Mouse (Mus musculus): ENCODE results near the gene Arid1b. TPM values are rescaled to one million over a fixed set of nuclear protein-coding genes. Genes with fewer than 3 reads are reported as not detected.
A peak's percentile ranks its signal among the peaks of the same experiment; 100 is the strongest.

Gene Arid1b
- polyA plus RNA-seq, 1 experiment from 2014 or later = 14.1 TPM

DNA sequence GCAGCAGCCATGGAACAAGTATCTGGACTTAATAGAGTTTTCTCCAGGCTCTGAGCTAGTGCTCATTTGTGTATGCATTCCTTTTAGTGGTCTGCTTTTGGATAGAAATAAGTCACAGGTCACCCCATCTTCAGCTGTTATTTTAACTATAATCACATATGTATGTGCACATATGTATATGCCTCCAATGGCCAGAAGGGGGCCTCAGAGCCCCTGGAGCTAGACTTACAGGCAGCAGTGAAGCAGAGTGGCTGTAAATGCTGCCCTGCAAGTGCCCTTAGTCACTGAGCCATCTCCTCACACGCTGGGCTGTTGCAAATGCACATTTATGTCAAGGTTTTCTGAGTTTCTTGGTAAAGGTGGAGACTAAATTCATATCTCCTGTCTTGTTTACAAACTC is 337.3 kb downstream of the Arid1b start:
- H3K27me3 ChIP-seq = peaks cover 16% of the 10 kb centered on the region
- no peak overlapping the region for H3K4me2 ChIP-seq
- no peaks in the 10 kb centered on the region for H3K9me3 ChIP-seq
- H3K4me1 ChIP-seq (replicated peaks) = peaks cover 16% of the 10 kb centered on the region
- no peak overlapping the region for H3K27ac ChIP-seq (replicated peaks)
- H3K9ac ChIP-seq = no peak overlapping the region
- H3K36me3 ChIP-seq = peaks cover 88% of the 10 kb centered on the region
- no peak overlapping the region for H3K4me3 ChIP-seq
- ATAC-seq (ENCODE audit: low read depth) = no peak
- 78% methylated on average over 1 of the region's 1 CpGs for WGBS

DNA sequence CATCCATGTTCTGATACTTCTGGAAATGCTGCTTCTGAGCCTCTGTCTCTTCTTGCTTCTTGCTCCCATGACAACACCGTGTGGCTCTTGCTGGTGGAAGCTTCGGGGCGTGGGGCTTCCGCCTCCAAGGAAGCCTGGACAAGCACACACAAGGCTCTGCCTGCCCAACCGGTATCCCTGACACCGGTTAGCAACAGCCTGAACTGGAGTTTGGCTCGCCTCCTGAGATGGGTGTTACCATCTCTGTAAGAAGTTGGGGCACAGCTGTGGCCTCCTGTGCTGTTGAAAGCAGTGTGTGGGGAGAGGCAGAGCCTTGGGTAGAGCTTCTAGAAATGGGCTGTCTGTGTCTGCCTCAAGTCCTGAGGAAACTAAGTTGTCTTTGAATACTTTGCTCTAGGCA is 340.4 kb downstream of the Arid1b start:
- Histone ChIP-seq H3K9me3 (no peaks in the 10 kb centered on the region), H3K27ac (replicated peaks) (no peak overlapping the region), H3K4me2 (no peak overlapping the region), H3K27me3 (no peaks in the 10 kb centered on the region), H3K4me3 (no peak overlapping the region), H3K36me3 (peaks cover 91% of the 10 kb centered on the region), H3K9ac (no peak overlapping the region), H3K4me1 (replicated peaks) (peaks cover 8% of the 10 kb centered on the region)
- WGBS = 92% methylated on average over 7 of the region's 7 CpGs
- ATAC-seq (ENCODE audit: low read depth) = no peak

DNA sequence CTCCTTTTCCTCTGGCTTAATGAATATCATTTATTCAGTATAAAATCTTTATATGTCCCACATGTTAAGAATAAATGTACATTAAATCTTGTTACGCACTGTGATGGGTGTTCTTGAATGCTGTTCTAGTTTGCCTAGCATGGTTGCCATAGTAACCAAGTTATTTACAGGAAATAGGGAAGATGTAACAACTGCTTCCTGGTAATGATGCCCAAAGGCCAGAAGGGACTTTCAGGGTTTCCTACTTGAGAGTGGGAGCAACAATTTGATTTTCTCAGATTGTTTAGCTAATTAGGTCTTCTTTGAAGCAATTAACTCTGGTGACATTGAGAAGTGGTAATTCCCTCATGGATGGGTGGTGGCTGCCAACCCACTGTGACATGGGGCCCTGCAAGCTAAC is 350.3 kb downstream of the Arid1b start:
- Histone ChIP-seq H3K36me3 (peaks cover 48% of the 10 kb centered on the region), H3K4me3 (no peak overlapping the region), H3K9ac (no peak overlapping the region), H3K27ac (replicated peaks) (no peak overlapping the region), H3K4me1 (replicated peaks) (peaks cover 13% of the 10 kb centered on the region), H3K4me2 (no peak overlapping the region), H3K9me3 (no peaks in the 10 kb centered on the region), H3K27me3 (no peaks in the 10 kb centered on the region)
- 80% methylated on average over 1 of the region's 1 CpGs for WGBS
- no peak for ATAC-seq (ENCODE audit: low read depth)

DNA sequence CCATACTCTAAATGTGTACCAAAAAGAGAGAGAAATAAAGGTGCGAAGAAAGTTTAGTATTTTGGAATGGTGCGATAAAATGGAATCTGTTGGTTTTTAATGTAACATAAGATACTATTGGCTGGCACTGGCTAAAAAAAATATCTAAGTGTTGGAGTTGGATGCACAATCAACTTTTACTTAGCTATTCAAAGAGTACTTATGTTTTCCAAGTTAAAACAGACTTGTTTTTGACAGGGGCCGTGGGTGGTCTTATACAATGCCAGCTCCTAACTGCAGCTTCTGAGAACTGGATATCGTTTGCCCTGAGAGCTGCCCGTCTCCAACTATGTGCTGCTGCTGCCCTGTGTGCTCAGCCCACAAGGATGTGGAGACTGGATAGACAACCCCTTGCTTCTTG is 351.7 kb downstream of the Arid1b start:
- no peaks in the 10 kb centered on the region for H3K27me3 ChIP-seq

DNA sequence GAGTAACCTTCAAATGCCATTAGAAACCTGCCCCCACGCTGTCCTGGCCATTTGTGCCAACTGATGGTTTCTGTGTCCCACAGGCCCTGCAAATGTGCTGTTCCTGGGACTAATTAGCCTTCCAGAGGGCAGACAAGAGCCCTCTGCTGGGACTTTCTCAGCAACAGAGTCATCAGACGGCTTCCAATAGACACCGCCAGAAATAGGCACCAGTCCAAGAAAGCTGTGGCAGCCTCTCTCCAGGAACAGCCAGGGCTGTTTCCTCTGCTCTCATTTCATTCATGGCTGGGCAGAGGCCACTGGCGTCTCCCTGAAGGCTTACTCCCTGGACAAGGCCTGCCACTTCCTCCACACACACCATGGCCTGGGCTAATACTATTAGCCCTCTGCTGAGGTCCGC is 358.8 kb downstream of the Arid1b start:
- no peak overlapping the region for H3K9ac ChIP-seq
- peaks cover 8% of the 10 kb centered on the region for H3K4me1 ChIP-seq (replicated peaks)
- ATAC-seq (ENCODE audit: low read depth) = peak; percentile 60
- H3K4me2 ChIP-seq = no peak overlapping the region
- H3K9me3 ChIP-seq = no peaks in the 10 kb centered on the region
- 51% methylated on average over 5 of the region's 5 CpGs for WGBS
- no peaks in the 10 kb centered on the region for H3K27me3 ChIP-seq
- no peak overlapping the region for H3K4me3 ChIP-seq
- H3K27ac ChIP-seq (replicated peaks) = peak overlapping the region; percentile 57; the same call in 1 of the 2 replicates
- no peaks in the 10 kb centered on the region for H3K36me3 ChIP-seq

More for the DNA sequence above, 351.7 kb downstream of the Arid1b start:
- Histone ChIP-seq H3K9me3 (no peaks in the 10 kb centered on the region), H3K9ac (no peak overlapping the region), H3K27ac (replicated peaks) (no peak overlapping the region), H3K4me3 (no peak overlapping the region), H3K36me3 (peaks cover 35% of the 10 kb centered on the region), H3K4me2 (no peak overlapping the region), H3K4me1 (replicated peaks) (0 out of 2 replicates have a peak, but pooled peaks cover 4% of the 10 kb centered on the region)
- WGBS = 95% methylated on average over 5 of the region's 5 CpGs
- ATAC-seq (ENCODE audit: low read depth) = no peak

DNA sequence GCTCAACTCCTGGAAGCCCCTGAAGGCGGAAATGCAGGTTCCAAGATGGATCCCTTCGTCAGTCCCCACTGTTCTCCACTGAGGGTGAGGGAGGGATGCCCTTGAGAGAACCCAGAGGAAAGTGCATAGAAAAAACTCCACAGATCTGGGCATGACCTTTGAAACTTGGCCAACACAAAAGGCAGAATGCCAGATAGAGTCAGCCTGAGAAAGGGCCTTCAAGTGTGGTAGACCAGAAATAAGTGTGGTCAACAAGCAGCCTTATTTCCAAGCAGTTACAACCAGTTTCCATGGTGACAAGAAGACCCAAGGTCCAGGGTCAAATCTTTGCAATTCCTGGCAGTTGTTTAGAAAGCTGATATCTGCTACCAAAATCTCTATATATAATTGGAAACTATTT is 366.6 kb downstream of the Arid1b start:
- no peak for ATAC-seq (ENCODE audit: low read depth)
- 75% methylated on average over 2 of the region's 2 CpGs for WGBS
- H3K36me3 ChIP-seq = no peaks in the 10 kb centered on the region

DNA sequence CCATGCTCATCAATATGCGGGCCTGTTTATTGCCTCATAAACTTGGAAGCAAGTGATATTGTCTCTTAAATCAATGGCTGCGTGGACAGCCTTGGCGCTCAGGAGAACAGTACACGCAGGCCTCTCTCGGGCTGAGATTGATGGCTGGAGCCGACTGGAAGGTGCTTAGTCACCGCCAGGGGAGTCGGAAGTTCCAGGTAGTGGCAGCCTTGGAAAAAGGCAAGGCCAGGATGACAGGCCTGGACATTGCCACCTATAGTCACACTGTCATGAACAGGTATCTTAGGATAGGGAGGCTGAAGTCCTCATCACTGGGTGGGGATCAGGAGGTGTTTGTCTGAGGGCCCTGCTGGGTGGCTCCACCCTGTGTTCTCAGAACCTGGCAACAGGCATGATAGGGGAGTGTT is 371.9 kb downstream of the Arid1b start:
- WGBS = 17% methylated on average over 8 of the region's 8 CpGs
- Histone ChIP-seq H3K4me3 (no peak overlapping the region), H3K9ac (0 out of 2 replicates have a peak overlapping the region, but pooled peaks have one; percentile 50), H3K27ac (replicated peaks) (peak overlapping the region; percentile 75), H3K36me3 (no peaks in the 10 kb centered on the region), H3K4me1 (replicated peaks) (peaks cover 31% of the 10 kb centered on the region), H3K4me2 (peak overlapping the region; percentile 4; the same call in 1 of the 2 replicates), H3K27me3 (no peaks in the 10 kb centered on the region), H3K9me3 (no peaks in the 10 kb centered on the region)
- peak; percentile 74 for ATAC-seq (ENCODE audit: low read depth)

More for the DNA sequence above, 366.6 kb downstream of the Arid1b start:
- no peak overlapping the region for H3K27ac ChIP-seq (replicated peaks)
- H3K4me3 ChIP-seq = no peak overlapping the region
- H3K9me3 ChIP-seq = no peaks in the 10 kb centered on the region
- peaks cover 18% of the 10 kb centered on the region for H3K4me1 ChIP-seq (replicated peaks)
- H3K27me3 ChIP-seq = no peaks in the 10 kb centered on the region
- H3K4me2 ChIP-seq = no peak overlapping the region
- no peak overlapping the region for H3K9ac ChIP-seq

DNA sequence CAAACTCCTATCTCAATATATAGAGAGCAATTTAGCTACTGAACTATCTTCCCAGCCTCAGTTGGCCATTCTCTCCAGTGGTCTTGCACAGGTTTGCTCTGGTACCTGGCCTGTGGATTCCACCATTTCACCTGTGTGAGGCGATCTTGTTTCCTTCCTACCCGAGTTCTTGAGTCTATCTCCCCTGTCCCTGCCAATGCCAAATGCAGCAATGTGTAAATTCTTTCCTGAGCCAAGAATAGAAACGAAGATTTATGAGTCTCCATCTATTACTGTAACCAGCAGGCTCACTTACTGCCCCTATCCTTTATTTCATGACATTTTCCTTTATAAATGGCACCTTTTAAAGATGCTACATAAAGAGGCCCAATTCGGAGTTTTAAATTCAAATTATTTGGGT is 376.9 kb downstream of the Arid1b start:
- H3K4me2 ChIP-seq = no peak overlapping the region
- peaks cover 28% of the 10 kb centered on the region for H3K4me1 ChIP-seq (replicated peaks)
- no peak overlapping the region for H3K27ac ChIP-seq (replicated peaks)
- no peak overlapping the region for H3K4me3 ChIP-seq
- no peak overlapping the region for H3K9ac ChIP-seq
- 60% methylated on average over 4 of the region's 4 CpGs for WGBS
- no peak for ATAC-seq (ENCODE audit: low read depth)
- H3K27me3 ChIP-seq = no peaks in the 10 kb centered on the region
- no peaks in the 10 kb centered on the region for H3K9me3 ChIP-seq
- H3K36me3 ChIP-seq = no peaks in the 10 kb centered on the region

DNA sequence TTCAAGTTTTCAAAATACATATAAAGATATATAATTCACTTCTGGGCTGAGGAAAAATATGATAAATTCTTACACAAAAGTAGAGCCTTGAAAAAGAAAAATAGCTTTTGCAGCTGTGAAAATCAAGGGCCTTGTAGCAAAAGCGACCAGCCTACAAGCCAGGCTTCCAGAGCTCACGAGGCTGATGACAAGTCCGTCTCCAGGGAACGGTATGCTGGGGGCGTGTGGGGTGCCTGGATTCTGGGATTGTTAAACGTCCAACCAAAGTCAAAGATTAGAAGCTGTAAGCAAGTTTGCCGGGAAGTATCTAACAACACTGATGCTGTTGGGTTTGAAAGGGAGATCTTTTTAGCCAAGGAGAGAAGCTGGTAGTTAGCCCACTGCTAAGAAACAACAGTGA is 377.4 kb downstream of the Arid1b start:
- ATAC-seq (ENCODE audit: low read depth) = no peak
- Histone ChIP-seq H3K4me2 (no peak overlapping the region), H3K27ac (replicated peaks) (no peak overlapping the region), H3K9me3 (no peaks in the 10 kb centered on the region), H3K36me3 (no peaks in the 10 kb centered on the region), H3K27me3 (no peaks in the 10 kb centered on the region), H3K4me3 (no peak overlapping the region), H3K9ac (no peak overlapping the region), H3K4me1 (replicated peaks) (peaks cover 23% of the 10 kb centered on the region)
- 55% methylated on average over 7 of the region's 7 CpGs for WGBS

DNA sequence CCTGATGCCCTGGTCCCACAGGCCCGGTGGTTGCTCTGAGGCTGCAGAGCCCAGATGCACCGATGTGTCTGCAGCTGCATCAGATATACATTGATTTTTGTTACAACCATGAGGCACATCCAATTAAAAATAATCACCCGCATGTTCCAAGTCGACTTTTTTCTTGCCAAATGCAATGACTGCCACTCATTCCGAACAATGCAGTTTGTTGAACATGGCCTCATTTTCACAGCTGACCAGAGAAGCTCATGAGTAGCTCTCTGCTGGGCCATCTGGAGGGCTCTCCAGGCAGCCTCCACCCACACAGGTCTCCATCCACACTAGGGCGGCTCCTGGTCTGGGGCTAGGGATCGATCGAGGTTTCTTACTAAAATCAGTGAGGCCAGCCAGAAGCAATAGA is 378.8 kb downstream of the Arid1b start:
- Histone ChIP-seq H3K4me1 (replicated peaks) (peaks cover 33% of the 10 kb centered on the region), H3K4me3 (no peak overlapping the region), H3K27ac (replicated peaks) (0 out of 2 replicates have a peak overlapping the region, but pooled peaks have one; percentile 18), H3K9me3 (no peaks in the 10 kb centered on the region), H3K27me3 (no peaks in the 10 kb centered on the region), H3K9ac (no peak overlapping the region), H3K36me3 (no peaks in the 10 kb centered on the region), H3K4me2 (no peak overlapping the region)
- WGBS = 68% methylated on average over 8 of the region's 8 CpGs
- no peak for ATAC-seq (ENCODE audit: low read depth)

DNA sequence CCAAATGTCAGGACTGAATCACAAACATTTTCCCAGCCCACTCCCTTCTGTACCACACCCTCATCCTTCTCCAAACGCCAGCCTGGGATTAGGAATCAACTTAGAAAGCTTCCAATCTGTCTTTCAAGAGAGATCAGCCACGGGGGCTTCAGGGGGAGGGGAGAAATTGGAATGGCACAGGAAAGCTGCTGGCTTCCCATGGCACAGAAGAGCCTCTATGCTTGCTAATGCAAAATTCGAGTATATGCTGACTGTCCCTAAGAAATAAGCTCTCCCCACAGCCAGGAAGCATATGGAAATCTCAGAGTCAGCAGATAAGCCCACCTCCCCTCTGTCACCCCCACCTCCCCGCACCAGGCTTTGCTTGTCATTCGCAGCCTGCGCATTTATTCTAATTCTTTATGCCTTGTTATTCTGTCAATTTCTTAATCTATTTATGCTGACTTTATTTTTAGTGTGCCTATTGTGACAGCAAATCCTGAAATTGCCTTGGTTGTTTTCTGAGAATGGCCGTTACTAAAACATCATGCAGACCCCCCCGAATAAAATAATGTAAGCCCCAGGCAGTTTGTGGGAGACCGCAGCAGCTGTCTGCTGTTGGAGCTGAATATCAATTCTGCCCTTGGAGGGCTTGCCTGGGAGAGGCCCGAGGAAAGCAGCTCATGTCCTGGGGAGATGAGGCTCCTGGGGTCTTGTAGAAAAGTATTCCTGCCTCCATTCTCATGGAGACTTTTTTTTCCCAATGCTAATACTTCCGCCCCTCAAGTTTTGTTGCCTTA is 383.2 kb downstream of the Arid1b start:
- Histone ChIP-seq H3K36me3 (no peaks in the 10 kb centered on the region), H3K4me1 (replicated peaks) (peaks cover 24% of the 10 kb centered on the region), H3K27me3 (no peaks in the 10 kb centered on the region), H3K4me3 (no peak overlapping the region), H3K4me2 (peak overlapping the region; percentile 18; the same call in 1 of the 2 replicates), H3K27ac (replicated peaks) (peak overlapping the region; percentile 33; the same call in 1 of the 2 replicates), H3K9ac (0 out of 2 replicates have a peak overlapping the region, but pooled peaks have one; percentile 12), H3K9me3 (no peaks in the 10 kb centered on the region)
- ATAC-seq (ENCODE audit: low read depth) = peak; percentile 71; the same call in 1 of the 2 replicates
- 20% methylated on average over 11 of the region's 11 CpGs for WGBS

DNA sequence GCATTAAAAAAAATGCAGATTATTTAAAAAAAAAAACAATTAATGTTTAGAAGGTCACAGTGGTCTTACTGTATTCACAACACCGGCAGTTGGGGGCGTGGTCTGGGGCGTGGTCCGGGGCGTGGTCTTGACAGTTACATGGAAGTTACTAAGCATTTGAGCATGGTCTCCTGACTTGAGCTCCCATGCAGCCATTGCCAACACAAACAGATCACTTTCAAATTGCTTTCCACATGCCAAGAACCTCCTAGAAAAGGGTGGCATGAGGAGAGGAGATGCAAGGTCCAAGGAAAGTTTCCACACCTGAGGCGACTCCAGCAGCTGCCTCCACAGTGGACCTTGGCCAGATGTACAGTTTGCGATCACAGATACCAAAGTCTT is 383.8 kb downstream of the Arid1b start:
- H3K4me2 ChIP-seq = peak overlapping the region; percentile 18; the same call in 1 of the 2 replicates
- H3K4me1 ChIP-seq (replicated peaks) = peaks cover 19% of the 10 kb centered on the region
- ATAC-seq (ENCODE audit: low read depth) = no peak
- H3K36me3 ChIP-seq = no peaks in the 10 kb centered on the region
- H3K27ac ChIP-seq (replicated peaks) = no peak overlapping the region
- H3K4me3 ChIP-seq = no peak overlapping the region
- no peaks in the 10 kb centered on the region for H3K9me3 ChIP-seq
- no peaks in the 10 kb centered on the region for H3K27me3 ChIP-seq
- H3K9ac ChIP-seq = no peak overlapping the region
- 31% methylated on average over 7 of the region's 7 CpGs for WGBS

All from neural tube, embryonic 13.5 days (tissue).